Mouse (Mus musculus) left cerebral cortex, adult 9 months (tissue): ENCODE measurements around the gene Zbtb16.

Experiments
- DNase-seq, 2 experiments: peaks; one replicate each; pipeline ENCODE4 v3.0.0; 2022; ENCODE audit warnings: low spot score in 2 of 2

The Zbtb16 gene

DNA sequence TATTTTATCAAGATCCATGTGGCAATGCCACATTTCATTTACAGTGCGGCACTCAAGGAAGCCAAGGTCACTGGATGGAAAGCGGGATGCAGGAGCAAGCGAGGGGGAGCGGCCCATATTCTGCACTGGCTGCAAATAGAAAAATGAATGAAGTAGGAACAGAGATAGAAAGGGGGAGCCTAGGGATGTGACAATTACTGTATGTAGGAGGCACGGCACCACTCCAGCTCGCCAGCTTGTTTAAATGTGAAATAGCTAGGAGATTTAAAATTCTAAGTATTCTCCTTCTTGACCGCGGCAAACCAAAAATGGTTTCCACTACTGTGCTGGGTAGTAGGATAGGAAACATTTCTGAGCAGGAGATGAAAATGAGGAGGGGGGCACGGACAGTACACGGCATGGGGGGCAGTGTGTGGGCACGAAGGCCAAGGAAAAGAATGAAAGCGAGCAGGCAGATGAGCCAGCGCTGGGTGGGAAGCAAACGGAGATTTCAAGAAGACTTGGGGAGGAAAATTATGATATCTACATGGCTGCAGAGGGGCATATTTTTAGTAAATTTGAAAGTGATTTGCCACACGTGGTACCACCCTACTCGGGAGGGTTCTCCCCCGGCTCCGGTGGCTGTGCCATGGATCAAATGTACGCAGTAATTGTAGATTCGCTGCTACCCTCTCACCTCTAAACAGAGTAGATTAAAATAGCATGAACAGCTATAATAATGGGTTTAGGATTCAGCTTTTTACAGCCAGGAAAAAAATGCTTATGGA is 68.2 kb downstream of the Zbtb16 start:
- peak in 1 of 2 experiments; percentile 73 for DNase-seq

DNA sequence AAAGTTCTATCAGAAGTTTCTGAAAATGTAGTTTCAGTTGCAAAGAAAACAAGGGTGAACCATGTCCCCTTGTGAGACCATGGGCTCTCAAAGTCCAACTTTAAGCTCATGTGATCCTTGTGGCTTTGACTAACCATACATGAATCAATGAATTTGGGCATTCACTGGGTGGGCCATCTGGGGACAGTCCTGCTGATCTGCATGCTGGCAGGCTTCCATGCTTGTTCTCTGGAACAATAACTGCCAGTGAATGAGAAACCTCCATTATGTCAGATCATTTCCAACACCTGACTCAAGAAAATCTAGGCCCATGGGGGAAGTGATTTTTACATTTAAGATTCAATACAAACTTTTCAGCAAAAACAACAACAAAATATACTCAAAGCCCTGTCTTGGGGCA is 70.1 kb downstream of the Zbtb16 start:
- peak in 1 of 2 experiments; percentile 42 for DNase-seq

DNA sequence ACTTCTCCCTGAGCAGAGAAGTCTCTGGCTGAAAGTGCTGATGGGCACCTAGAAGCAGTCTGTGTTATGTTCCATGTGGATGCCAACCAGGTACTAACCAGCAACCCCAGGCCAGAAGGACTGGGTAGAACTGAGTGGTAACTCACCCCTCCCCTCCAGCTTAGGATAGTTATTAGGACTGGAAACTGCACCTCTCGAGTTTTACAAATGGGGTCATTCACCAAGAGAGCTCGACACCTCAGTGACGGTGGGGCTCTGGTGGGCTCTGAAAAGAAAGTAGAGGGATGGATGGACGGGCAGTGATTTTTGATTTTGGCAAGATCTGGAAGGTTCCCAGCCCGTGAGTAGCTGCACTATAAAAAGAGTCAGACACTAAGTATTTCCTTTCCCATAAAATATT is 71.7 kb downstream of the Zbtb16 start:
- no peak for DNase-seq

- no peak for DNase-seq
These were observed 74.0 kb downstream of the Zbtb16 start for GRCm38 (mm10) chr9:48761732-48762637.

GRCm38 (mm10) chr9:48761175-48761556 is 74.9 kb downstream of the Zbtb16 start:
- DNase-seq, result no peak

DNA sequence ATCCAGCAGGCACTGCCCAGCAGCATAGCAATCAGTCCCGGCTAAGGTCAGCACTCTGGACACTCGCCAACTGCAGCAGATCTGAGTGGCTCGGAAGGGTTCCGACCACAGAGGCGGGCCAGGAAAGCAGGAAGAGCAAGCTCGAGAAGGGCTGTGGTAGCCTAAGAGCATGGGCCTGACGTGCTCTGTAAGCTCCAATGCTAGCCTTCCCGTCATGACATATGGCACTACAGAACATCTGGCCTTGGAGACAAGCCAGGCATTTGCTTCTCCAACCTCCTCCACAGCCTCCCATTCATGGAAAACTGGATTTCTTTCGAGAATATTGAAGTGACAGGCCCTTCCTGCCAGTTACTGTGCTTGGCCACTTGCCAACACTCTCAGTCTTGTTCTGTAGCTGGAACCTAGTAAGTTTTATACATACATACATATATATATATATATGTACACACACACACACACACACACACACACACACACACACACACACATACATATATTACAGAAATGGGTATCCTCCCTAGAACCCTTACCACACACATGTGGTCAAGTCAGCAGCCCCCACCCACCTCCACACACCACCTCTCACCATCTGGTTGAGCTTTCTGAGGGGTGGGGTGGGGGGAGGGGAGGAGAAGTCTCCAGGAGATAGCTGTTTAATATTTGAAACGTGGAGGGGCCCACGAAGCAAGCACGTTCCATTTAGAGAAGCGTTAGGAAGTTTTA is 75.4 kb downstream of the Zbtb16 start:
- DNase-seq, result peak; percentile 65 to 75

DNA sequence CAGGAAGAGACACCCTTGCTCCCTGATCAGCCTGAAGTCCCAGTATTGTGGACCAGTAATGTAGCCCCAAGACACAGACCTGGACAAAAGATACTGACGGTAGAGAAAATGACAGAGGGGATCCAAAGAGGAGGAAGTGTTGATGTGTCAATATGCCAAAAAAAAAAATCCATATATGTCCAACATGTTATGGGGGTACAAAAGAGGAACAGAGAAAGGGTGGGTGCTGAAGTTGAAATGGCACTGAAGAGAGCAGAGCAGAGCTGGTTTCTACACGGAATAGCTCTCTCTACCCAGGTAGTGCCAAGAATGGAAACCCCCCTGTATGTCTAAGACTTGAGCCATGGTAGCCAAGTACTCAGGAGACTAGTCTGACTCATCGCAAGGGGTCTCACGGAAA is 76.9 kb downstream of the Zbtb16 start:
- no peak for DNase-seq

DNA sequence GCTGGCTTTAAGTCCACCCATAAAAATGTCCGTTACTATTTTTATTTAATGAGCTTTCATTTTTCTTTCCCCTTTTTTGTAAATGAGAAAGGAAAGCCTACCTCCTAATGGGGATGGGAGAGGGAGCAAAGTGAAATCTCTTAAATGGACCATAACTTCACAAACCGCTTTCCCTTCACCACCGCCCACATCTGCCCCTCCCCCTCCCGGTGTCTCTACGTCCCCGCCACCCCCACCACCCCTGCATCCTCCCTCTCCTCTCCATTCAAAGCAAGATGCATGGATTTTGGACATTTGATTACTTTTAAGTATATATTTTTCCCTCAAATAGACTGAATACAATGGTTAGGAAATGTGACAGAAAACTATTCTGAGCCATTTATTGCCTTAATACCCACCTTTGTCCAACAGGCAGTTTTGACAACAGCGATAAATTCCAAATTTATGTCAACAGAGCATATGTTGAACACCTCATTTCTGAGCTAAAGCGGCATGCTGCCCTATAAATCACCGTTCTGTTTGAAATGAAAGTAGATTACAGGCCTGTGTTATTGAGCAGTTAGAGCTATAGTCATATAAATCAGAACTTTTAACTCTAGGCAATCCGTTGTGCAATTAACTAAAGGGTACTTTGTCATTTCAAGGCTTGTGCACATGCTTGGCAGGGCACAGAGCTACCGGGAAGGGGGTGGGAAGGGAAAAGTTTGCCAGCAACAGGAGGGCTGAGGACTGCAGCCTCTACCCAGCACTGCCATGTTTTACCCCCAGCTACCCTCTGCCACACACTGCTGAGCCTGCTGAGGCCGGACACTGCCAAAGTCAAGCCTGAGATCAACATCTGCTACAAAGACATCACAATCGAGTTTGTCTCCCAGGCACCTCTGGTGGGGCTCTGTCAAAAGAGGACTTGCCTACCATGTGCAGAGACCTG is 78.1 kb downstream of the Zbtb16 start:
- DNase-seq, result no peak

DNA sequence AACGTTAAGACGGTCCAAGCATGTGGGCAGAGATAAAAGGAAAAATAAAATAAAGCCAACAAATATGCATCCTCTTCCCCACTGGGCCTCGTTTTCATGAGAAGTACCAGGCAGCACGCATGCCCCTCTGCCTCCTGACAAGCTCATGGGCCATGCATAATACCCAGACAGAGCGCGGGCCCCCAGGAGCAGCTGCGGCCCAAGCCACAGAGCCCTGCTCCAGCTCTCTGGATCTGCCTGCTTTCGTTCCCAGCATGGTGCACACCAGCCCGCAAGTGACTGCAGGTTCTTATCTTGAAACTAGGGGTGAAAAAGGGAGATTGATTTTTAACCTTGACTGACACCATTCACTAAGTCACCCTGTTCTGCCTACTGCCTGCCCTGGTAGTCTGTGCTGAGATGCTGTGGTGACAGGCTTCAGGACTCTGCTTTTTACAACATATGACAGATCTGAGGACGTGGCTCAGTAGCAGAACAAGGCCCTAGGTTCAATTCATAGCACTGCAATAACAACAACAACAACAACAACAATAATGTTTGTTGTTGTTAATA is 79.7 kb downstream of the Zbtb16 start:
- DNase-seq, result no peak

DNA sequence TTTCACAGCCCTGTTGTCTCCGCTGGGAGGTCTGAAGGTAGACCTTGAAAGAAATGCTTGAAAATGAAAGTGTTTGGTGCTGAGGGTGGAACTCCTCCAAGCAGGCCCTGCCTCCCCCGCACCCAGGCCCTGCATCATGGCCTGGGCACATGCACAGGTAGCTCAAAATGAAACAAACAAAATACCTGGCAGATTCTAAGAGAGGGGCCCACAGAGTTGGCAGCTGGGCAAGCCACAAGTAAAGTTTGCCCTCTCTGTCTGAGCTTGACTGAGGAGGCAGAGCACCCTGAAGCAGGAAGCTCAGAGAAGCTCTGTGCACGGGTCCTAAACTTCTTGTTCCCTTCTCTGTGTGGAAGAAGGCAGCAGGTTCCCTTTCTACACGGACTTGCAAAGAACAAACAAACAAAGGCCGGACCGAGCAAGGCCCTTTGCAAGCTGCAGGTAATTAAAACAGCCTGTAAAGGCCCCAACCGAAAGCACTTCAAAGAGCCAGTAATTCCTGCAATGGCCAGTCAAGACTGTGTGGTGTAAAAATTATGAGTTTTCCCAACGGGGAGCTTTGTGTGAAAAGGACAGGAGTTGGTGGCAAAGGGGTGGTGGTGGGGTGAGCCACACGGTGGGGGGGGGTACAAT is 80.5 kb downstream of the Zbtb16 start:
- DNase-seq, result no peak

- DNase-seq, result no peak
These were observed 81.6 kb downstream of the Zbtb16 start for GRCm38 (mm10) chr9:48754418-48754817.

GRCm38 (mm10) chr9:48753881-48754280 is 82.1 kb downstream of the Zbtb16 start:
- DNase-seq, result no peak

- DNase-seq, result no peak
These were observed 84.1 kb downstream of the Zbtb16 start for GRCm38 (mm10) chr9:48751900-48752299.

DNA sequence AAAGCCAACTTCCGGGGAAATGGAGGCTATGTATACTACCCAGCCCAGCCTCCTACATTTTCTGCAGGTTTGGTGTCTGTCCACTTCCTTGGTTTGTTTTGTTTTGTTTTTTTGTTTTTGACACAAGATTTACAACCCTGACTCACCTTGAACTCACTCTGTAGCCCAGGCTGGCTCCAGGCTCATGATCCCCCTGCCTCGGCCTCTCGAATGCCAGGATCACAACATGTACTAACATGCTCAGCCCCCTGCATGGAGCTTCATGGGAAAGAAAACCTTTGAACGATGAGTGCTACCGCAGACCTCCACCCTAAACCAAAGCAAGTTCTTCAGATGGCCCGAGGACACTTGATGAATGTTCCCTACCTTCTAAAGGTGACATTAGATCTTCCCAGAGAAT is 86.4 kb downstream of the Zbtb16 start:
- DNase-seq, result no peak

- DNase-seq, result no peak
These were observed 86.9 kb downstream of the Zbtb16 start for GRCm38 (mm10) chr9:48749168-48749567.

DNA sequence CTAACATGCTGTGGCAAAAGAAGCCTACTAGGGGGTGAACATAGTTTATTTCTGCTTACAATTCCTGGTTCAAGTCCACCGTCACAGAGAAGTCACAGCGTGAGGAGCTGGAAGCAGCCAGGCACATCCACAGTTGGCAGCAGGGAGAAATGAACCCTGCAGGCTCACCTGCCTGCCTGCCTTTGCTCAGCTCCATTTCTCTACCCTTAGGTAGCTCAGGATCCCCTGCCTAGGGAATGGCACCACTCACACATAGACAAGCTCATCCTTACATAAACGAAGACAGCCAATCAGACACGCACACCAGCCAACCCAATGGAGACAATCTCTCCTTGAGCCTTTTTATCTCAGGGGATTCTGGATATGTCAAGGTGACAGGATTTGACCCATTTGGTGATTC is 87.3 kb downstream of the Zbtb16 start:
- no peak for DNase-seq

GRCm38 (mm10) chr9:48748216-48748615 is 87.8 kb downstream of the Zbtb16 start:
- DNase-seq, result no peak

DNA sequence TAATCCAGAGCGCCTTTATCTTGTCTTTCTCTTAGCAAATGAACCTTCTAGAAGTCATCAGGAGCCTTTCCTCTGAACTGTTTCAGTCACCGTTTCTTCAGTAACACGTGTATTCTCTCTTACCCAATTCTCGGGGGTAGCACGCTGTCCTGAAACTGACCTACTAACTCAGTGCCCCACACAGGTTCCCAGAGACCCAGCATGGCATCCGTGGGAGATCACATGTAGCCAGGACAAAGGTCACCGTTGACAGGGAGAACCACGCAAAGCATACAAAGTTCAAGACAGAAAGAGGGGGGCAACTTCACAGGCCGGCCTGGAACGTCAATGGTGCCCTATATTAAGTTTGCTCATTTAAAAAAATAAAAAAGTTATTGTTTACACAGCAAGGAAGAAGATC is 89.5 kb downstream of the Zbtb16 start:
- no peak for DNase-seq

GRCm38 (mm10) chr9:48745347-48746119 is 90.5 kb downstream of the Zbtb16 start:
- no peak for DNase-seq

- no peak for DNase-seq
These were observed 91.1 kb downstream of the Zbtb16 start for GRCm38 (mm10) chr9:48744916-48745315.
